ENCODE assay signal across 8 mouse cellular contexts in the genomic region with DNA sequence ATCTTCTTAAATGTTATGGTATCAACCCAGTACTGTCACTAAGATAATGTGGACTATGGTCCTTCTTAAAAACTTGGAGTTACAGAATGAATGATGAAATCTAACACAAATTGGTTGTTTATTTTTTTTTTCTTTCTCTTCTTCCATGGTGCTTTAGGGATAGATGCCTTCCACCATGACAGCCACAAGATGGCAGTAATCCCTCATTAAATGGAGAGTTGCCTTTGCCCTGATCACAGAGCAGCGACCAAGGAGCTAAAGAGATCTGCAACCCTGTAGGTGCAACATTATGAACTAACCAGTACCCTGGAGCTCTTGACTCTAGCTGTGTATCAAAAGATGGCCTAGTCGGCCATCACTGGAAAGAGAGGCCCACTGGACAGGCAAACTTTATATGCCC.
DNase-seq lines count a peak whose midpoint lies in the region; ATAC-seq and TF ChIP-seq lines count a peak whose summit lies in the region.
"Not testable (repeated sequence)": the region's sequence is repeated elsewhere in the genome, so short reads cannot be mapped to it uniquely, and the experiment has no call there.

No protein-coding gene starts in this region.

- not testable (repeated sequence) for H3K27ac ChIP-seq in cerebellum, adult 2 months (ENCODE audit: insufficient read depth, low read length); forebrain, embryonic 14.5 days (ENCODE audit: low read depth, low read length); kidney, postnatal 0 days; midbrain, embryonic 13.5 days

- not testable (repeated sequence) for H3K36me3 ChIP-seq in forebrain, embryonic 14.5 days (ENCODE audit: control insufficient read depth, insufficient read depth, low read length); kidney, postnatal 0 days (ENCODE audit: insufficient read depth, low read length); midbrain, embryonic 13.5 days

- 4% methylated on average over 2 of the region's 2 CpGs for WGBS in cerebellum, adult 2 months
- 7% methylated on average over 2 of the region's 2 CpGs for WGBS in forebrain, embryonic 14.5 days
- 9% methylated on average over 2 of the region's 2 CpGs for WGBS in kidney, postnatal 0 days
- WGBS in midbrain, embryonic 13.5 days: 12% methylated on average over 2 of the region's 2 CpGs

- not testable (repeated sequence) for TF ChIP-seq POLR2A in cerebellum, adult 2 months (IDR thresholded peaks at IDR 0.05; ENCODE audit: borderline replicate concordance, insufficient read depth, low read length)

- H3K4me1 ChIP-seq in cerebellum, adult 2 months (ENCODE audit: control insufficient read depth, insufficient read depth, low read length); forebrain, embryonic 14.5 days (ENCODE audit: control insufficient read depth, insufficient read depth, low read length); kidney, postnatal 0 days (replicated peaks; ENCODE audit: insufficient read depth, low read length); midbrain, embryonic 13.5 days (replicated peaks): not testable (repeated sequence)

- not testable (repeated sequence) for H3K9me3 ChIP-seq in forebrain, embryonic 14.5 days (replicated peaks; ENCODE audit: control insufficient read depth, low read length); kidney, postnatal 0 days (replicated peaks; ENCODE audit: low read length); midbrain, embryonic 13.5 days

- H3K4me2 ChIP-seq in forebrain, embryonic 14.5 days (ENCODE audit: low read length); kidney, postnatal 0 days (ENCODE audit: low read length); midbrain, embryonic 13.5 days (replicated peaks): not testable (repeated sequence)

- DNase-seq in MEL-GATA-1-ER (ENCODE audit: extremely low read depth, low read depth): peak; percentile 35
- peak; percentile 7 to 9 for DNase-seq in cerebellum, adult 2 months
- peak; percentile 87 for DNase-seq in forebrain, embryonic 14.5 days (ENCODE audit: low spot score)
- peak; percentile 53 for DNase-seq in heart, postnatal 4 days
- peak; percentile 81 for DNase-seq in kidney, postnatal 0 days (ENCODE audit: low spot score)
- DNase-seq in left cerebral cortex, postnatal 4 days: peak; percentile 29
- DNase-seq in right cerebral cortex, postnatal 36 days (ENCODE audit: low spot score in 2 of 2): peak; percentile 7 to 16

- ATAC-seq in forebrain, embryonic 14.5 days: peak; percentile 82
- not testable (repeated sequence) for ATAC-seq in kidney, postnatal 0 days (replicated peaks; ENCODE audit: low FRiP score, low read depth)
- ATAC-seq in midbrain, embryonic 13.5 days: peak; percentile 79

- intact Hi-C loops in left cerebral cortex, postnatal 4 days (cut with DNase I): loop anchor here (1.0 kb wide), 1 partner anchor 855 kb away; no protein-coding TSS in a partner anchor

- H3K9ac ChIP-seq in forebrain, embryonic 14.5 days (ENCODE audit: low read length); kidney, postnatal 0 days (ENCODE audit: low read depth, low read length); midbrain, embryonic 13.5 days (replicated peaks): not testable (repeated sequence)

- TF ChIP-seq CTCF in cerebellum, adult 2 months (IDR thresholded peaks at IDR 0.05; ENCODE audit: borderline replicate concordance, insufficient read depth, low read depth, low read length): not testable (repeated sequence)
- TF ChIP-seq CTCF in kidney, postnatal 0 days (IDR thresholded peaks at IDR 0.05; ENCODE audit: low read depth): peak; percentile 85

- H3K27me3 ChIP-seq in cerebellum, adult 2 months (ENCODE audit: control insufficient read depth, insufficient read depth, low read length); forebrain, embryonic 14.5 days (replicated peaks; ENCODE audit: control insufficient read depth, insufficient read depth, low read length); kidney, postnatal 0 days (ENCODE audit: insufficient read depth, low read length); midbrain, embryonic 13.5 days: not testable (repeated sequence)

- H3K4me3 ChIP-seq in cerebellum, adult 2 months (replicated peaks; ENCODE audit: insufficient read depth, low read depth, low read length); forebrain, embryonic 14.5 days (ENCODE audit: low read depth, low read length); kidney, postnatal 0 days (replicated peaks; ENCODE audit: low read depth, low read length); midbrain, embryonic 13.5 days (replicated peaks): not testable (repeated sequence)

Comparison
In these comparisons a context has a peak if more than half of its experiments do, and no peak if none do; other contexts are left out.
1. DNase-seq: peak in every context shown above with its lines; median percentile 87 in forebrain, embryonic 14.5 days; 81 in kidney, postnatal 0 days; 53 in heart, postnatal 4 days; 35 in MEL-GATA-1-ER; 29 in left cerebral cortex, postnatal 4 days; 12 in right cerebral cortex, postnatal 36 days; 8 in cerebellum, adult 2 months.